Mouse (Mus musculus) heart, embryonic 11.5 days (tissue): Measurements from ENCODE around the gene Olfr789. TPM values are rescaled to one million over a fixed set of nuclear protein-coding genes. Genes with fewer than 3 reads are reported as not detected.

Experiments
- ATAC-seq: fragments of 200-750 bp; cut with Nextera tagmentation; replicated peaks from 2 replicates; pipeline ENCODE4 v1.8.0; 2017; ENCODE audit warnings: moderate library complexity; ENCODE audit not compliant: insufficient number of reproducible peaks, low FRiP score, low TSS enrichment
- H3K27ac ChIP-seq: fragments of 300-500 bp; sonication (generic); 2 replicates; pipeline ENCODE4 v1.5.1; 2014; ENCODE audit warnings: mild to moderate bottlenecking, low read depth, low read length
- H3K27me3 ChIP-seq: fragments of 300-500 bp; sonication (generic); 2 replicates; pipeline ENCODE4 v1.6.1; 2014; ENCODE audit warnings: mild to moderate bottlenecking, low read length, mixed read lengths; ENCODE audit not compliant: control insufficient read depth, insufficient read depth
- H3K36me3 ChIP-seq: fragments of 300-500 bp; sonication (generic); 2 replicates; pipeline ENCODE4 v1.6.1; 2014; ENCODE audit warnings: mild to moderate bottlenecking, low read length, moderate library complexity, mixed read lengths; ENCODE audit not compliant: control insufficient read depth, insufficient read depth
- H3K4me1 ChIP-seq: fragments of 300-500 bp; sonication (generic); 2 replicates; pipeline ENCODE4 v1.6.1; 2014; ENCODE audit warnings: low read length; ENCODE audit not compliant: control insufficient read depth, insufficient read depth
- H3K4me2 ChIP-seq: fragments of 300-500 bp; sonication (generic); 2 replicates; pipeline ENCODE4 v1.6.1; 2014; ENCODE audit warnings: mild to moderate bottlenecking, moderate library complexity
- H3K4me3 ChIP-seq: fragments of 300-500 bp; sonication (generic); 2 replicates; pipeline ENCODE4 v1.5.1; 2014; ENCODE audit warnings: low read depth, low read length
- H3K9ac ChIP-seq: fragments of 300-500 bp; sonication (generic); 2 replicates; pipeline ENCODE4 v1.6.1; 2014; ENCODE audit warnings: mild to moderate bottlenecking, low read depth, low read length, moderate library complexity
- H3K9me3 ChIP-seq: fragments of 300-500 bp; sonication (generic); replicated peaks from 2 replicates; pipeline ENCODE4 v1.6.1; 2016; ENCODE audit warnings: low read length; ENCODE audit not compliant: control insufficient read depth
- WGBS: fragments of 180-500 bp; shearing (Covaris S2); extraction: QIAGEN DNeasy Blood & Tissue Kit; methylation state at CpG from one replicate; pipeline ENCODE4 v1.1.7; 2014; ENCODE audit not compliant: insufficient replicate concordance; 5-methylcytosine and 5-hydroxymethylcytosine counted together
- polyA plus RNA-seq: library from polyadenylated mRNA; unstranded; fragments of >200 nt; fragmentation: Nextera tagmentation; extraction: Ambion mirVana; gene quantifications from 2 replicates; pipeline ENCODE4 v1.2.1, GENCODE M21; 2014

Olfr789 gene
- not detected in 2 replicates for polyA plus RNA-seq

- ATAC-seq, result no peak
- Histone ChIP-seq H3K27me3 (no peaks in the 10 kb centered on the region), H3K4me1 (no peaks in the 10 kb centered on the region), H3K9me3 (no peaks in the 10 kb centered on the region), H3K9ac (no peak within 1 kb of the TSS), H3K36me3 (no peaks in the 10 kb centered on the region), H3K4me2 (no peak within 1 kb of the TSS), H3K4me3 (no peak within 1 kb of the TSS), H3K27ac (no peak within 1 kb of the TSS)
- WGBS, result 48% methylated on average over 2 of the region's 2 CpGs
These were observed at the start of gene Olfr789 for GRCm38 (mm10) chr10:129484452-129484851. Gene Olfr789, plus strand, starts transcription at chr10:129484752.

- no peak for ATAC-seq
- WGBS, result 69% methylated on average over 3 of the region's 3 CpGs
- H3K4me2 ChIP-seq, result no peak within 1 kb of the TSS
These were observed 23.0 kb upstream of the Olfr789 start, which contains the start of gene Olfr787 for GRCm38 (mm10) chr10:129461562-129461961. Gene Olfr787, plus strand, starts transcription at chr10:129461862.

GRCm38 (mm10) chr10:129470698-129471097, 13.9 kb upstream of the Olfr789 start, which contains the start of gene Olfr788:
Gene Olfr788, plus strand, starts transcription at chr10:129470998.
- H3K27me3 ChIP-seq, result no peaks in the 10 kb centered on the region
- H3K9ac ChIP-seq, result no peak within 1 kb of the TSS
- no peak within 1 kb of the TSS for H3K4me2 ChIP-seq
- no peak for ATAC-seq
- H3K27ac ChIP-seq, result no peak within 1 kb of the TSS
- H3K36me3 ChIP-seq, result no peaks in the 10 kb centered on the region
- no peaks in the 10 kb centered on the region for H3K4me1 ChIP-seq
- H3K4me3 ChIP-seq, result no peak within 1 kb of the TSS
- H3K9me3 ChIP-seq, result no peaks in the 10 kb centered on the region

More at GRCm38 (mm10) chr10:129461562-129461961, 23.0 kb upstream of the Olfr789 start, which contains the start of gene Olfr787:
- H3K4me3 ChIP-seq, result no peak within 1 kb of the TSS
- H3K27ac ChIP-seq, result no peak within 1 kb of the TSS
- no peaks in the 10 kb centered on the region for H3K9me3 ChIP-seq
- H3K9ac ChIP-seq, result no peak within 1 kb of the TSS
- no peaks in the 10 kb centered on the region for H3K27me3 ChIP-seq
- H3K36me3 ChIP-seq, result no peaks in the 10 kb centered on the region
- no peaks in the 10 kb centered on the region for H3K4me1 ChIP-seq

DNA sequence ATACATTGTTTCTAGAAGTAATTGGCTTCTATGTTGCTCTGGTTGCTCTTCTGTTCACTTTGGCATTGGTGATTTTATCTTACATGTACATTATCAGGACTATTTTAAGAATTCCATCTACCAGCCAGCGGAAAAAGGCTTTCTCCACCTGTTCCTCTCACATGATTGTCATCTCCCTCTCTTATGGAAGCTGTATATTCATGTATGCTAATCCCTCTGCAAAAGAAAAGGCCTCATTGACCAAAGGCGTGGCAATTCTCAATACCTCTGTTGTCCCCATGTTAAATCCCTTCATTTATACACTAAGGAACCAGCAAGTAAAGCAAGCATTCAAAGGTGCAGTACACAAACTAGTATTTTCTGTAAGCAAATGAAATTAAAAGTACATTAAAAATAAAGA, 11.3 kb upstream of the Olfr789 start:
- no peaks in the 10 kb centered on the region for H3K4me1 ChIP-seq
- no peak overlapping the region for H3K4me2 ChIP-seq
- no peaks in the 10 kb centered on the region for H3K27me3 ChIP-seq
- 54% methylated on average over 2 of the region's 2 CpGs for WGBS
- H3K36me3 ChIP-seq, result no peaks in the 10 kb centered on the region
- ATAC-seq, result no peak
- H3K27ac ChIP-seq, result no peak overlapping the region
- H3K9ac ChIP-seq, result no peak overlapping the region
- no peak overlapping the region for H3K4me3 ChIP-seq
- no peaks in the 10 kb centered on the region for H3K9me3 ChIP-seq

GRCm38 (mm10) chr10:129473723-129474122, 10.8 kb upstream of the Olfr789 start:
- H3K27ac ChIP-seq, result no peak overlapping the region
- no peaks in the 10 kb centered on the region for H3K36me3 ChIP-seq
- H3K4me1 ChIP-seq, result no peaks in the 10 kb centered on the region
- no peaks in the 10 kb centered on the region for H3K27me3 ChIP-seq
- no peak for ATAC-seq
- H3K4me2 ChIP-seq, result no peak overlapping the region
- no peak overlapping the region for H3K4me3 ChIP-seq
- no peaks in the 10 kb centered on the region for H3K9me3 ChIP-seq
- H3K9ac ChIP-seq, result no peak overlapping the region

DNA sequence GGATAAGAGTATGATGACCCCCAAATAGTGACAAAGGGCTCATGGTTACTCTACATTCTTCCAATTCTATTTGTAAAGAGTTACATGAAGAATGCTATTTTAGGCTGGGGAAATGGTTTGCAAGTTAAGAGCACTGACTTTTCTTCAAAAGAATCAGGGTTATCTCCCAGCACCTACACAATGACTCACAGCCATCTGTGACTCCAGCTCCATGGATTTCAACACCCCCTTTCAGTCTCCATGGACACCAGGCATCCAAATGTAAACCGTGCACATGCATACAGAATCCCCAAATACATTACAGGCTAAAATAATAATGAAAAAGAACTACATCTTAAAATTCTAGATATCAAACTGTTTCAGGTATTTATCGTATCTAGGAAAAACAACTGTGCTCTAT, 5.5 kb downstream of the Olfr789 start:
- no peak overlapping the region for H3K4me2 ChIP-seq
- H3K9ac ChIP-seq, result no peak overlapping the region
- ATAC-seq, result no peak
- H3K36me3 ChIP-seq, result no peaks in the 10 kb centered on the region
- H3K27ac ChIP-seq, result no peak overlapping the region
- H3K9me3 ChIP-seq, result no peaks in the 10 kb centered on the region
- H3K4me3 ChIP-seq, result no peak overlapping the region
- H3K4me1 ChIP-seq, result no peaks in the 10 kb centered on the region
- H3K27me3 ChIP-seq, result no peaks in the 10 kb centered on the region
- WGBS, result 66% methylated on average over 2 of the region's 2 CpGs

DNA sequence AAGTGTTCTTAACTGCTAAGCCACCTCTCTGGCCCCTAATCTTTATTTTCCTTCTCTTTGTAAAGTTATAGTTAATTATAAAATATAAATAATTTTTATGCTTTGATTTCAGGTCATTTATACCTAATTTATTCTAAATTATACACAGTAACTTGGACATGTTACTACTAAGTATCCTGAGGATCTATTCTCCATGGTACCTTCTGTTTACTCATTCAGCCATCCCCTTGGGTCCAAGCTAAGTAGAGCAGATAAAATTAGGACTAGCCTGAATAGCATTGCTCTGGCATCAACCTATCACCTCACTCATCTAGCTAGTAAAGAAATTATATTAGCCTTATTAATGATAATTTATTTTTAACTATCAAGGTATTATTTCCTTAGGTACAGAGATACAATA, 13.6 kb downstream of the Olfr789 start, which contains the start of gene Olfr790:
Olfr790 (plus strand) TSS at position 301 of the 400 bp plus-strand sequence.
- Histone ChIP-seq H3K4me1 (no peaks in the 10 kb centered on the region), H3K27me3 (no peaks in the 10 kb centered on the region), H3K4me3 (no peak within 1 kb of the TSS), H3K9ac (no peak within 1 kb of the TSS), H3K36me3 (no peaks in the 10 kb centered on the region), H3K9me3 (no peaks in the 10 kb centered on the region), H3K27ac (no peak within 1 kb of the TSS), H3K4me2 (no peak within 1 kb of the TSS)
- ATAC-seq, result no peak

- Histone ChIP-seq H3K27me3 (no peaks in the 10 kb centered on the region), H3K36me3 (no peaks in the 10 kb centered on the region), H3K4me1 (no peaks in the 10 kb centered on the region), H3K9me3 (no peaks in the 10 kb centered on the region), H3K9ac (no peak within 1 kb of the TSS), H3K4me2 (no peak within 1 kb of the TSS), H3K4me3 (no peak within 1 kb of the TSS), H3K27ac (no peak within 1 kb of the TSS)
- WGBS, result 58% methylated on average over 3 of the region's 3 CpGs
- ATAC-seq, result no peak
These were observed 36.9 kb downstream of the Olfr789 start, which contains the start of gene Olfr791 for GRCm38 (mm10) chr10:129521492-129521891. Gene Olfr791, plus strand, starts transcription at chr10:129521792.

GRCm38 (mm10) chr10:129538862-129539261, 54.3 kb downstream of the Olfr789 start, which contains the start of gene Olfr792:
Gene Olfr792, plus strand, starts transcription at chr10:129539162.
- Histone ChIP-seq H3K36me3 (no peaks in the 10 kb centered on the region), H3K27ac (no peak within 1 kb of the TSS), H3K27me3 (no peaks in the 10 kb centered on the region), H3K9me3 (0 out of 2 replicates have a peak, but pooled peaks cover 2% of the 10 kb centered on the region), H3K4me3 (no peak within 1 kb of the TSS), H3K9ac (no peak within 1 kb of the TSS), H3K4me2 (no peak within 1 kb of the TSS), H3K4me1 (no peaks in the 10 kb centered on the region)
- ATAC-seq, result no peak
- 75% methylated on average over 1 of the region's 1 CpGs for WGBS
